Mouse (Mus musculus) forebrain, embryonic 12.5 days (tissue): ENCODE data around the gene Cdan1. TPM values are rescaled to one million over a fixed set of nuclear protein-coding genes. Genes with fewer than 3 reads are reported as not detected.
A peak's percentile ranks its signal among the peaks of the same experiment; 100 is the strongest.

Experiments
- ATAC-seq: fragments of 200-750 bp; cut with Nextera tagmentation; 2 replicates; pipeline ENCODE4 v1.8.0; 2017; ENCODE audit warnings: moderate TSS enrichment; ENCODE audit not compliant: low FRiP score
- H3K27ac ChIP-seq: fragments of 300-500 bp; sonication (generic); 2 replicates; pipeline ENCODE4 v1.5.1; 2016; ENCODE audit warnings: mild to moderate bottlenecking
- H3K27me3 ChIP-seq: fragments of 300-500 bp; sonication (generic); 2 replicates; pipeline ENCODE4 v1.6.1; 2016; ENCODE audit warnings: mild to moderate bottlenecking
- H3K36me3 ChIP-seq: fragments of 300-500 bp; sonication (generic); replicated peaks from 2 replicates; pipeline ENCODE4 v1.6.1; 2016; ENCODE audit warnings: mild to moderate bottlenecking
- H3K4me1 ChIP-seq: fragments of 300-500 bp; sonication (generic); 2 replicates; pipeline ENCODE4 v1.6.1; 2016
- H3K4me2 ChIP-seq: fragments of 300-500 bp; sonication (generic); 2 replicates; pipeline ENCODE4 v1.6.1; 2016; ENCODE audit warnings: mild to moderate bottlenecking, moderate library complexity
- H3K4me3 ChIP-seq: fragments of 300-500 bp; sonication (generic); replicated peaks from 2 replicates; pipeline ENCODE4 v1.5.1; 2016; ENCODE audit warnings: mild to moderate bottlenecking
- H3K9ac ChIP-seq: fragments of 300-500 bp; sonication (generic); 2 replicates; pipeline ENCODE4 v1.6.1; 2016; ENCODE audit warnings: mild to moderate bottlenecking
- H3K9me3 ChIP-seq: fragments of 300-500 bp; sonication (generic); 2 replicates; pipeline ENCODE4 v1.6.1; 2016
- WGBS: fragments of 180-500 bp; shearing (Covaris S2); methylation state at CpG from one replicate; pipeline ENCODE4 v1.1.7; 2016; 5-methylcytosine and 5-hydroxymethylcytosine counted together
- polyA plus RNA-seq: library from polyadenylated mRNA; unstranded; fragments of >200 nt; fragmentation: Nextera tagmentation; extraction: Ambion mirVana; gene quantifications from 2 replicates; pipeline ENCODE4 v1.2.1, GENCODE M21; 2016

Gene Cdan1
- polyA plus RNA-seq, 1 experiment from 2014 or later: 9.9 TPM

DNA sequence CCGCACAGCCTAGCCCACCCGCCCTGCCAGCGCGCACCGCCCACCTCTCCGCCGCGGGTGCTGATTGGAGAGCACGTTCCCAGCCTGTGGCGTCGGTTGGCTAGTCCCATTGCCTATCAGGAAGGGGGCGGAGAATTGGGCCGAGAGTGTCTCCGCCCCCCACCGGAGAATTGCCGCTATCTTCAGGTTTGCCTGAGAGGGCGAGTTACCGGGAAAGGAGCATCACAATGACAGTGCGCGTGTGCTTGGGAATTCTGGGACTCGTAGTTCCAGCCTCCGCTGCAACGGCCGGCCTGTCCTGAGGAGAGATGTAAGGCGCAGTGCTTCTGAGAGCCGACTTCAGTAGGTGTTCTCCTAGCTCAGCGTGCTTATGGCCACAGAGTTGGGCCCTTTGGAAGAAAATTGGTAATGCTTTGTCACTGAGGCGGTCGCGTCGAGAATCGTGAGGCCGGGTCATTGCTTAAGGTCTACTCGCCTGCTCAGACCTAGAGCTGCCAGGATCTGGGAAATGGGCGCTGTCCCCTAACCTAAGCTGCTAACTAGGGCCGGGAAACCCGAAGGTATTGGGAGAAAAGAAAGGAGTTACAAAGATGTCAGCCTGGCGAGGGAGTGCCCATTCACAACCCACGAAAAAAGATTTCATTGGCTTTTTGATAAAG lies 625 bp upstream of the Cdan1 start, which contains the start of gene Ttbk2:
Ttbk2 (minus strand) TSS at position 181 of the 659 bp plus-strand sequence.
- Histone ChIP-seq H3K9me3 (no peaks in the 10 kb centered on the region), H3K27ac (peak within 1 kb of the TSS; percentile 82), H3K4me2 (peak within 1 kb of the TSS; percentile 64), H3K4me3 (peak within 1 kb of the TSS; percentile 97), H3K36me3 (no peaks in the 10 kb centered on the region), H3K9ac (peak within 1 kb of the TSS; percentile 90), H3K4me1 (peaks cover 13% of the 10 kb centered on the region), H3K27me3 (no peaks in the 10 kb centered on the region)
- peak; percentile 100 for ATAC-seq
- WGBS: under 1% methylated on average over 39 of the region's 39 CpGs

GRCm38 (mm10) chr2:120845280-120845679 lies 4.6 kb downstream of the Cdan1 start:
- ATAC-seq: no peak
- WGBS: 100% methylated on average over 1 of the region's 1 CpGs
- H3K9ac ChIP-seq: no peak overlapping the region

DNA sequence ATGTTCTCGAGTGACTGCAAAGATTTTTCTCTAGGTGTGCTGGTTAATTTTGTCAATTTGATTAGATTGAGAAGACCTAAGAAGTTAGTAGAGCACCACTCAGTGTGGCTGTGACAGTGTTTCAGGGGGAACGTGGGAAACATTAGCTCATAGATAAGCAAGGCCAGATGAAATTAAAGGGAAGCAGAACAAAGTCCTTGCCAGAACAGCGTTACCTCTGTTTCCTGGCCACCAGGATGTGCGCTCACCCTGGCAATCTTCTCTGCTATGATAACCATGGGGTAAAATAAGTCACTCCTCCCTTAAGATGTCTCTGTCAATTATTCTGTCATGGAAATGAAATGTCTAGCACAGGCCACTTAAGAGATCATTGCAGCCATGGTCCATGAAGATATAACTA lies 5.9 kb downstream of the Cdan1 start:
- H3K4me3 ChIP-seq: no peak overlapping the region

More at GRCm38 (mm10) chr2:120845280-120845679, 4.6 kb downstream of the Cdan1 start:
- Histone ChIP-seq H3K4me3 (no peak overlapping the region), H3K36me3 (no peaks in the 10 kb centered on the region), H3K9me3 (no peaks in the 10 kb centered on the region), H3K27ac (no peak overlapping the region), H3K4me1 (peaks cover 10% of the 10 kb centered on the region; the same call in 1 of the 2 replicates), H3K4me2 (no peak overlapping the region), H3K27me3 (no peaks in the 10 kb centered on the region)

GRCm38 (mm10) chr2:120841211-120841610 lies 8.7 kb downstream of the Cdan1 start:
- Histone ChIP-seq H3K4me1 (no peaks in the 10 kb centered on the region), H3K4me2 (no peak overlapping the region), H3K9me3 (peaks cover 6% of the 10 kb centered on the region; the same call in 1 of the 2 replicates), H3K36me3 (peaks cover 4% of the 10 kb centered on the region; the same call in 1 of the 2 replicates), H3K9ac (no peak overlapping the region), H3K4me3 (no peak overlapping the region), H3K27ac (no peak overlapping the region), H3K27me3 (no peaks in the 10 kb centered on the region)
- ATAC-seq: no peak
- 74% methylated on average over 1 of the region's 1 CpGs for WGBS

More for the DNA sequence above, 5.9 kb downstream of the Cdan1 start:
- ATAC-seq: no peak
- H3K4me2 ChIP-seq: no peak overlapping the region
- no peaks in the 10 kb centered on the region for H3K9me3 ChIP-seq
- WGBS: 91% methylated on average over 4 of the region's 4 CpGs
- H3K4me1 ChIP-seq: peaks cover 6% of the 10 kb centered on the region; the same call in 1 of the 2 replicates
- H3K9ac ChIP-seq: no peak overlapping the region
- H3K27ac ChIP-seq: no peak overlapping the region
- H3K36me3 ChIP-seq: no peaks in the 10 kb centered on the region
- H3K27me3 ChIP-seq: no peaks in the 10 kb centered on the region

DNA sequence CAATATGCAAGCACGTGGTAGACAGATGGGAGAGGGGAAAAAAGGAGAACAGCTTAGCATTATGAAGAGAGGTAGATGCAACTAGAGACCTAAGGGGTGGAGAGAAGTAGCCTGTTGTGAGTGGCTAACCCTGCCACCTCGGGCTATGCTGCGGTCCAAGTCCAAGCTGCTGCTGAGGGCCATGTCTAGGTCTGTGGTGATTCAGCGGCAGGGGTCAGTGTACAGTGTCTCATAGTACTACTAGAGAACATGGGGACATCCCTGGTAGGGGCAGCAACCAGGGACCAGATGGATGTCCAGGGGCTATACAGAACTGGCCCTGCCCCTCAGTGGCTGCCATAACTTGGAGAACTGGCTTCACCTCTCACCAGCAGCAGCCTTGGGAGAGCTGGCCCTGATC lies 14.8 kb downstream of the Cdan1 start:
- Histone ChIP-seq H3K4me1 (no peaks in the 10 kb centered on the region), H3K9ac (no peak overlapping the region), H3K27me3 (no peaks in the 10 kb centered on the region), H3K4me2 (no peak overlapping the region), H3K4me3 (no peak overlapping the region), H3K27ac (no peak overlapping the region), H3K9me3 (peaks cover 6% of the 10 kb centered on the region; the same call in 1 of the 2 replicates), H3K36me3 (peaks cover 9% of the 10 kb centered on the region; the same call in 1 of the 2 replicates)
- WGBS: 96% methylated on average over 4 of the region's 4 CpGs
- ATAC-seq: no peak

GRCm38 (mm10) chr2:120826936-120827638 lies 22.8 kb downstream of the Cdan1 start:
- Histone ChIP-seq H3K27ac (no peak overlapping the region), H3K27me3 (no peaks in the 10 kb centered on the region), H3K9me3 (no peaks in the 10 kb centered on the region), H3K9ac (no peak overlapping the region), H3K36me3 (peaks cover 7% of the 10 kb centered on the region), H3K4me3 (no peak overlapping the region), H3K4me1 (no peaks in the 10 kb centered on the region), H3K4me2 (no peak overlapping the region)
- ATAC-seq: no peak
- WGBS: 30% methylated on average over 1 of the region's 1 CpGs

- Histone ChIP-seq H3K9me3 (no peaks in the 10 kb centered on the region), H3K4me3 (no peak overlapping the region), H3K27me3 (no peaks in the 10 kb centered on the region), H3K9ac (no peak overlapping the region), H3K36me3 (peaks cover 20% of the 10 kb centered on the region), H3K4me2 (no peak overlapping the region), H3K4me1 (no peaks in the 10 kb centered on the region), H3K27ac (no peak overlapping the region)
- WGBS: 97% methylated on average over 2 of the region's 2 CpGs
- ATAC-seq: no peak
Measured at GRCm38 (mm10) chr2:120770265-120770935, 79.5 kb downstream of the Cdan1 start.

DNA sequence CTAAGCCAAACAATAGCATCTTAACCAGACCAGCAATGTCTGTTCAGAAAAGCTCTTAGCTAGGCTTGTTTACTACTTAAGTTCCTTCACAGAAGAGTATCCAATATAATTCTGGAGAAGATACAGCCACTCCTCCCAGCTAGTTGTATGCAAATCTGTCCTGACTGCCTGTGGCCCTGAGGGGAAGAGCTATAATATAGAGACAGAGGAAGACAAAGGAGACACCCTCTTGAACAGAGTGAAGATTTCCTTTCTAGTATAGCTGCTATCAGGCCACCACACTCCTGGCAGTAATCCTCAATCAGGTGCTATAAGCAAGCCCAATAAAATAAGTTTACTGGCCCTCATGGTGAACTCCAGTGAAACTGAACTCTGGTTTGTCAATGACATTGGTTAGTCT lies 88.0 kb downstream of the Cdan1 start:
- no peak overlapping the region for H3K27ac ChIP-seq
- H3K27me3 ChIP-seq: no peaks in the 10 kb centered on the region
- no peaks in the 10 kb centered on the region for H3K4me1 ChIP-seq
- no peak overlapping the region for H3K4me2 ChIP-seq
- H3K4me3 ChIP-seq: no peak overlapping the region
- H3K9me3 ChIP-seq: no peaks in the 10 kb centered on the region
- H3K9ac ChIP-seq: no peak overlapping the region
- H3K36me3 ChIP-seq: peaks cover 18% of the 10 kb centered on the region
- no peak for ATAC-seq

DNA sequence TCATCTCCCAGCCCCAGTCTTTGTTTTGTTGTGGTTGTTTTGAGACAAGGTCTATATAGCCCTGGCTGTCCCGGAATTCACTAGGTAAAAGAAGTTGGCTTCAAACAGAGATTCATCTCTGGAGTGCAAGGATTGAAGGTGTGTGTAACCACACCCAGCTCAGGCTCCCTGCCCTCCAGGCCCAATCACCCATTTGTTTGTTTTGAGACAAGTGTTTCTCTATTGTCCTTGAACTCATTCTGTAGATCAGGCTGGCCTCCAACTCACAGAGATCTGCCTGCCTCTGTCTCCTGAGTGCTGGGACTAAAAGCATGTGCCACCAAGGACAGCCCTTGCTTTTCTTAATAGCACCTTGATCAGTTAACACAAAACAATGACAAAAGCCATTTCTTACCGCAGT lies 101.9 kb downstream of the Cdan1 start:
- Histone ChIP-seq H3K4me1 (no peaks in the 10 kb centered on the region), H3K4me2 (no peak overlapping the region), H3K9ac (no peak overlapping the region), H3K9me3 (no peaks in the 10 kb centered on the region), H3K27me3 (no peaks in the 10 kb centered on the region), H3K4me3 (no peak overlapping the region), H3K36me3 (peaks cover 48% of the 10 kb centered on the region), H3K27ac (no peak overlapping the region)
- ATAC-seq: no peak
- WGBS: 100% methylated on average over 2 of the region's 2 CpGs

DNA sequence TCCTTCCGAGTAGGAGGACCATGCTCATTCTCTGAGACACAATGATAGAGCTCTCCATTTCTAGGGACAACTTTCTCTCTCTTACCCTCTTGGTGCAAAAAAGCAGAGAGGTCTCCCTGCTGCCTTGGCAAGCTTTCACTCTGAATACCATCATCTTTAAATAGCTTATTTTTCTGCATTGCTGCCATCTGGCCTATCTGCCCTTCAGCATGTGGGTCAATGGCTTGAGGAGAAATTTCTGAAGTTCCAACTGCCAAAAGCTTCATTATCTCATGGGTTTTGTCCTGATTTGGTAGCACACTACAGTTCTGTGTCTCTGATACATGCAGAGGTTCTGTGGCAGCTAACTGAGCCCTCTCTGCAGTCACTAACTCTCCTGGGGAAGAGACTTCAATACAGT lies 104.4 kb downstream of the Cdan1 start:
- ATAC-seq: no peak
- Histone ChIP-seq H3K27me3 (no peaks in the 10 kb centered on the region), H3K4me3 (no peak overlapping the region), H3K4me2 (no peak overlapping the region), H3K9ac (no peak overlapping the region), H3K27ac (no peak overlapping the region), H3K4me1 (no peaks in the 10 kb centered on the region), H3K9me3 (no peaks in the 10 kb centered on the region), H3K36me3 (peaks cover 49% of the 10 kb centered on the region)
- WGBS: 96% methylated on average over 1 of the region's 1 CpGs

GRCm38 (mm10) chr2:120731877-120732530 lies 117.9 kb downstream of the Cdan1 start:
- Histone ChIP-seq H3K27me3 (no peaks in the 10 kb centered on the region), H3K4me2 (peak overlapping the region; percentile 93), H3K9me3 (no peaks in the 10 kb centered on the region), H3K27ac (peak overlapping the region; percentile 95), H3K9ac (peak overlapping the region; percentile 95), H3K4me1 (peaks cover 33% of the 10 kb centered on the region), H3K4me3 (peak overlapping the region; percentile 96), H3K36me3 (peaks cover 19% of the 10 kb centered on the region)
- ATAC-seq: no peak
- WGBS: 31% methylated on average over 7 of the region's 7 CpGs
